In genomic region chr9:13574059-13574458, GRCm38 (mm10) we compare ENCODE assay signal across 10 mouse cellular contexts.
DNase-seq lines count a peak whose midpoint lies in the region; ATAC-seq and TF ChIP-seq lines count a peak whose summit lies in the region.
"Had no signal": no experiment of that assay in that cellular context is flagged by ENCODE, and none has a peak within 500 bp of the region (broad histone marks: within the 10 kb centered on the region; RNA-seq: fewer than 3 reads in every experiment).

No protein-coding gene starts in this region.

- no peak overlapping the region for H3K4me2 ChIP-seq in forebrain, embryonic 14.5 days (ENCODE audit: low read length)
- H3K4me2 ChIP-seq: liver, embryonic 13.5 days; neural tube, embryonic 13.5 days had no signal

- WGBS in forebrain, embryonic 14.5 days: 79% methylated on average over 5 of the region's 5 CpGs

- TF ChIP-seq CTCF in layer of hippocampus, adult 2 months (conservative IDR thresholded peaks at IDR 0.05): no peak

- peak overlapping the region; percentile 68 for H3K27ac ChIP-seq in layer of hippocampus, adult 2 months
- H3K27ac ChIP-seq in forebrain, embryonic 14.5 days (ENCODE audit: low read depth, low read length): no peak overlapping the region
- H3K27ac ChIP-seq: liver, embryonic 13.5 days had no signal

- DNase-seq in layer of hippocampus, adult 2 months (ENCODE audit: low spot score in 2 of 2): no peak
- no peak for DNase-seq in layer of hippocampus, postnatal 25 days (ENCODE audit: extremely low spot score in 1 of 2, low spot score in 1 of 2)
- DNase-seq in fat pad, adult 2 months (ENCODE audit: extremely low read depth, low read depth, low spot score): peak; percentile 25
- peak; percentile 64 for DNase-seq in lung, postnatal 36 days
- DNase-seq in frontal cortex, postnatal 25 days (ENCODE audit: low spot score in 2 of 2): no peak
- no peak for DNase-seq in forebrain, embryonic 14.5 days (ENCODE audit: low spot score)
- no peak for DNase-seq in testis, postnatal 10 days (ENCODE audit: low spot score)
- DNase-seq: liver, embryonic 13.5 days had no signal

- no peak overlapping the region for H3K9ac ChIP-seq in forebrain, embryonic 14.5 days (ENCODE audit: low read length)
- H3K9ac ChIP-seq: liver, embryonic 13.5 days; neural tube, embryonic 13.5 days had no signal

- no peak overlapping the region for H3K4me3 ChIP-seq in layer of hippocampus, adult 2 months
- H3K4me3 ChIP-seq in forebrain, embryonic 14.5 days (ENCODE audit: low read depth, low read length): no peak overlapping the region
- H3K4me3 ChIP-seq: liver, embryonic 13.5 days; neural tube, embryonic 13.5 days had no signal

- H3K36me3 ChIP-seq in forebrain, embryonic 14.5 days (ENCODE audit: control insufficient read depth, insufficient read depth, low read length): no peaks in the 10 kb centered on the region
- H3K36me3 ChIP-seq: liver, embryonic 13.5 days; neural tube, embryonic 13.5 days had no signal

- peak; percentile 38 for ATAC-seq in inflammation-experienced regulatory T-cells, adult 6 months
- ATAC-seq in forebrain, embryonic 14.5 days: no peak

- H3K27me3 ChIP-seq in forebrain, embryonic 14.5 days (replicated peaks; ENCODE audit: control insufficient read depth, insufficient read depth, low read length): no peaks in the 10 kb centered on the region
- H3K27me3 ChIP-seq: liver, embryonic 13.5 days; neural tube, embryonic 13.5 days had no signal

- no peaks in the 10 kb centered on the region for H3K9me3 ChIP-seq in forebrain, embryonic 14.5 days (replicated peaks; ENCODE audit: control insufficient read depth, low read length)
- H3K9me3 ChIP-seq: liver, embryonic 13.5 days had no signal

- no peaks in the 10 kb centered on the region for H3K4me1 ChIP-seq in forebrain, embryonic 14.5 days (ENCODE audit: control insufficient read depth, insufficient read depth, low read length)

Comparison
In these comparisons a context has a peak if more than half of its experiments do, and no peak if none do; other contexts are left out.
1. DNase-seq: peak in fat pad, adult 2 months (single experiment) and lung, postnatal 36 days (single experiment); none in layer of hippocampus, adult 2 months (0 of 2), layer of hippocampus, postnatal 25 days (0 of 2), frontal cortex, postnatal 25 days (0 of 2), forebrain, embryonic 14.5 days (single experiment) and testis, postnatal 10 days (single experiment).